Mouse (Mus musculus): ENCODE measurements around the gene Adam33. TPM values are rescaled to one million over a fixed set of nuclear protein-coding genes. Genes with fewer than 3 reads are reported as not detected.
A peak's percentile ranks its signal among the peaks of the same experiment; 100 is the strongest.

The Adam33 gene
- polyA plus RNA-seq, 1 experiment, result 3.3 TPM

DNA sequence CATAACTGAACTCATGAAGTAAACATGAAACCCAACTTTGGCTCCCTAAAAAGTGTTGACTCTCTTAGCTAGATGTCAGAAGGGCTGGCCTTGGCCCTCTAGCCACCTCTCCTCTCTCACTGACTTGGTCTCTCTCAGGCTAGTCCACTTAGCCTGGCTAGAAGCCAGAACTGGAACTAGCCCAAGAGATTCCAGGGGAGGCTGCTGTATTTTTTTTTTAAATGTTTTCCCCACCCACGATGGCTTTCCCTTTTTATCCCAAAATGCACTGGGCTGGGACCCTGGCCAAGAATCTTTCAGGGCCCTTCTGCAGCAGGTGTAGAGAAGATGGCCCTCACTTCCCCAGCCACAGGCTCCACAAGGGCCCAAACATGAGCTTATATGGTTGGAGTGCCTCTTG, 4.2 kb downstream of the Adam33 start:
- H3K27ac ChIP-seq (ENCODE audit: insufficient read depth, low read depth, low read length), result no peak overlapping the region
- TF ChIP-seq CTCF (conservative IDR thresholded peaks at IDR 0.05; ENCODE audit: insufficient read depth, insufficient read length, low read depth, low read length), result no peak
- TF ChIP-seq POLR2A (IDR thresholded peaks at IDR 0.05; ENCODE audit: low read depth, low read length), result no peak
- H3K27me3 ChIP-seq (replicated peaks; ENCODE audit: control insufficient read depth, insufficient read depth, low read length), result no peaks in the 10 kb centered on the region
- peak; percentile 70 for DNase-seq
- no peak overlapping the region for H3K4me3 ChIP-seq (ENCODE audit: insufficient read depth, low read depth, low read length)
- no peaks in the 10 kb centered on the region for H3K4me1 ChIP-seq (ENCODE audit: control insufficient read depth, insufficient read depth, low read length)
- 0% methylated on average over 1 of the region's 1 CpGs for WGBS
- no peaks in the 10 kb centered on the region for H3K36me3 ChIP-seq (ENCODE audit: control insufficient read depth, insufficient read depth, low read length)

DNA sequence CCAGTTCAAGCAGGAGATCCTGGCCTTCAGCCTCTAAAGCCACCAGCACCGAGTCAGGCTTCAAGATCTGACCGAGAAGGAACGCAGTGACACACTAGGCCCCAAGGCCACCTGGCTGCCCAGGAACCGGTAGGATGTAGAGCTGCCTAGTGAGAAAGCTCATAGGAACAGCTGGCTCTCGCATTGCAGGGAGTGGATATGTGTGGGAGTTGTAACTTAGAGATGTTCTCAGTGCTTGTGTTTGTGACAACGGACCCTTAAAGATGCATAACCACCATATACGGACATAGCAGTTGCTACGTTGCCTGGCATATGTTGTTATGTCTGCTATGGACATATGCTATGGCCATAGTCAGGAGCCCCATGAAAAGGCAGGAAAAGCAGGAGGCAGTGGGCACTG, 4.9 kb downstream of the Adam33 start:
- WGBS, result 93% methylated on average over 8 of the region's 8 CpGs
- Histone ChIP-seq H3K4me3 (ENCODE audit: insufficient read depth, low read depth, low read length) (no peak overlapping the region), H3K4me1 (ENCODE audit: control insufficient read depth, insufficient read depth, low read length) (no peaks in the 10 kb centered on the region), H3K27ac (ENCODE audit: insufficient read depth, low read depth, low read length) (no peak overlapping the region), H3K36me3 (ENCODE audit: control insufficient read depth, insufficient read depth, low read length) (no peaks in the 10 kb centered on the region), H3K27me3 (replicated peaks; ENCODE audit: control insufficient read depth, insufficient read depth, low read length) (no peaks in the 10 kb centered on the region)
- TF ChIP-seq POLR2A (IDR thresholded peaks at IDR 0.05; ENCODE audit: low read depth, low read length), result no peak
- no peak for TF ChIP-seq CTCF (conservative IDR thresholded peaks at IDR 0.05; ENCODE audit: insufficient read depth, insufficient read length, low read depth, low read length)
- no peak for DNase-seq

DNA sequence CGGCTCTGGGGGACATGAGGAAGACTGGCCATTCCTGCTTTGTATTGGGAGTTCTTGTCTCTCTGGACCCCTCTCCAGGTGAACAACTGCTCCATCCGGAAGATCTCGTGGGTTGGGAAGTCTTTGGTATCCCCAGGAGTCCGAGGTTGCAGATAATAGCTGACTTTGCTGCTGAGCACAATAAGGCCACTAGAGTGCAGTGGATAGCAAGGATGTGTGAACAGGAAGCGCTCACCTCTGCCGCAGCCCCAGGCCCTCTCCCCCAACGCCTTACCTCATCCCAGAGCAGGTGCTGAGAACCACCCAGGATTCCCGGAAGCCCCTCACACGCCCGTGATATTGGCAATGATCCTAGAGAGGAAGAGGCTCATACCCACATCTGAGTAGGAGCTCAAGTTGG, 7.4 kb downstream of the Adam33 start:
- DNase-seq, result peak; percentile 13
- Histone ChIP-seq H3K36me3 (ENCODE audit: control insufficient read depth, insufficient read depth, low read length) (no peaks in the 10 kb centered on the region), H3K27me3 (replicated peaks; ENCODE audit: control insufficient read depth, insufficient read depth, low read length) (no peaks in the 10 kb centered on the region), H3K4me1 (ENCODE audit: control insufficient read depth, insufficient read depth, low read length) (no peaks in the 10 kb centered on the region), H3K27ac (ENCODE audit: insufficient read depth, low read depth, low read length) (no peak overlapping the region), H3K4me3 (ENCODE audit: insufficient read depth, low read depth, low read length) (no peak overlapping the region)
- TF ChIP-seq CTCF (conservative IDR thresholded peaks at IDR 0.05; ENCODE audit: insufficient read depth, insufficient read length, low read depth, low read length), result peak; percentile 63
- TF ChIP-seq POLR2A (IDR thresholded peaks at IDR 0.05; ENCODE audit: low read depth, low read length), result no peak
- WGBS, result 5% methylated on average over 10 of the region's 10 CpGs

DNA sequence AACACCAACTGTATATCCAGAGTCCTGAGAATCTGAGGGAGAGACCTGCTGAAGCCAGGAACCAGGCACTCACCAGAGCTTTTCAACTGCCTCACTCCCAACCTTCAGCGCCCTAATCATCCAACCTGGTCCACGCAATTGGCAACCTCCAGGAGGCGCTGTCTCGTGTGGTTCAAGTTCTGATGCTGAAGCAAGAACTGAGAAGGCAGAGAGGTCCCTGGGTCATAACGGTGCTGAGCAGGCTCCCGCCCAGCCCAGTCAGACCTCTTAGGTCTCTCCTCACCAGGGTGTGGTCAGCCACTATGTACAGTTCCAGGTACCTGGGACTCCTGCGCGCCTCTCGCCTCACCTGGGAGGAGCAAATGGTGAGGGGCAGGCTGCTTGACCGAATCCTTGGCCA, 8.0 kb downstream of the Adam33 start:
- Histone ChIP-seq H3K36me3 (ENCODE audit: control insufficient read depth, insufficient read depth, low read length) (no peaks in the 10 kb centered on the region), H3K27ac (ENCODE audit: insufficient read depth, low read depth, low read length) (no peak overlapping the region), H3K4me1 (ENCODE audit: control insufficient read depth, insufficient read depth, low read length) (no peaks in the 10 kb centered on the region), H3K27me3 (replicated peaks; ENCODE audit: control insufficient read depth, insufficient read depth, low read length) (no peaks in the 10 kb centered on the region), H3K4me3 (ENCODE audit: insufficient read depth, low read depth, low read length) (no peak overlapping the region)
- no peak for TF ChIP-seq POLR2A (IDR thresholded peaks at IDR 0.05; ENCODE audit: low read depth, low read length)
- TF ChIP-seq CTCF (conservative IDR thresholded peaks at IDR 0.05; ENCODE audit: insufficient read depth, insufficient read length, low read depth, low read length), result peak; percentile 72
- peak; percentile 47 for DNase-seq
- WGBS, result 5% methylated on average over 10 of the region's 10 CpGs

DNA sequence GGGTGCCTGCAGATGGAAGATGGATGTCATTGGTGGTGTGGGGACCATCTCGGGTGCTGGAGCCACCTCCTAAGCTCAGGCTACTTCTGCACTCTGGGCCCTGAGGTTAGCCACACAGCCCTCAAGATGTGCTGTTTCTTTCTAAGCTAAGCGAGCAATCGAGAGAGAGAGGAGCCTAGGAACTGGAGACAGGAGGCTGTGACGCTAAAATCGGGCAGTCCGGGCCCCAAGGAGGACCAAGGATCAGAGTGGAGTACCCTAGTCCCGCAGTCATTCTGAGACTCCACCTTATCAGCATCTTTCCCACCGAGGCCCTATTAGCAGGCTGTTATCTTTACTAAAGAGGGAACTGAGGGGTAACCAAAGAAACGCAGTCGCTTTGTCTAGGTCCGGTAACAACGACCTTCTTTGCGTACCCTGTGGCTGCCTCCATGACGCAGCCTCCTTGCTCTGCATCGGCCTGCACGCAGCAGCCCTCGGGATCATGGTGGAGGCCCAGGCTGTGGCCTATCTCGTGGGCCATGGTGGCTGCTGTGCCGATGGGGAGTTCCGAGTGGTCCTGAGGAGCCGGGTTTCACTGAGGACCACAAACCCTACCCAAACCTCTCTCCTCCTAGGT, 8.9 kb downstream of the Adam33 start:
- no peaks in the 10 kb centered on the region for H3K36me3 ChIP-seq (ENCODE audit: control insufficient read depth, insufficient read depth, low read length)
- H3K4me1 ChIP-seq (ENCODE audit: control insufficient read depth, insufficient read depth, low read length), result no peaks in the 10 kb centered on the region
- no peak overlapping the region for H3K4me3 ChIP-seq (ENCODE audit: insufficient read depth, low read depth, low read length)
- H3K27ac ChIP-seq (ENCODE audit: insufficient read depth, low read depth, low read length), result no peak overlapping the region
- TF ChIP-seq CTCF (conservative IDR thresholded peaks at IDR 0.05; ENCODE audit: insufficient read depth, insufficient read length, low read depth, low read length) (no peak), POLR2A (IDR thresholded peaks at IDR 0.05; ENCODE audit: low read depth, low read length) (no peak)
- DNase-seq, result no peak
- no peaks in the 10 kb centered on the region for H3K27me3 ChIP-seq (replicated peaks; ENCODE audit: control insufficient read depth, insufficient read depth, low read length)
- 12% methylated on average over 21 of the region's 21 CpGs for WGBS

DNA sequence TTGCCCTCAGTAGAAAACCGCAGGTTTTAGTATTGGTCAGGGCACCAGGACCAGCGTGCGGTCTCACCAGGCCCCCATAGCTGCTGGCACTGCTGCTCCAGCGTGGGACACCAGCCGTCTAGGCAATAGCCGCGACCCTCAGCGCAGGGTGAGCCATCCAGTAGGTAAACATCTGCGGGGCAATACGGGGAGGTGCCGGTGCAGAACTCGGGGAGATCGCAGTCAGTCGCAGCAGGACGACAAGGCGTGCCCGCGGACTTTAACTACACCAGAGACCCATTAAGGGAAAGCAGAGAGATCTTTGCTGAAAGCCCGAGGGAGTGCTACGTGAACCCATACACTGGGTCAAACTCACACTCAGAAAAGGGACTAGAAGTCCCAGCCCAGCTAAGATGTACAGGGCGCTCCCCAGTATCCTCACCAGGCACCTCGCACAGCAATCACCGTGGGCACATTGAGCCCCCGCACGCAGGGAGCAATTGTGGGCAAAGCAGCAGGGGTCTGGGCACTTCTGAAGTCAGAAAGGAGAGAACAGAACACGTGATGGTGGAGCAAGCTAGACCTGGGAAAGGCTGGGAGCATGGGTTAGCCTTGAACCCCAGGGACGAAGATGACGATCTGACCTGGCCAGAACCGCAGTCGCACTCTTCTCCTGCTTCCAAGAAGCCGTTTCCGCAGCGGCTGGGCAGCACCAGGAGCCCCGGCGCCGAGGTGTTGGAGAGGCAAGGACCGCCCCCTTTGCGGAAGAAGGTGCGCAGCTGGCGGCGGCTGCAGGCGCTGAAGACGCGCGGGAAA, 9.6 kb downstream of the Adam33 start:
- TF ChIP-seq CTCF (conservative IDR thresholded peaks at IDR 0.05; ENCODE audit: insufficient read depth, insufficient read length, low read depth, low read length) (no peak), POLR2A (IDR thresholded peaks at IDR 0.05; ENCODE audit: low read depth, low read length) (no peak)
- no peaks in the 10 kb centered on the region for H3K27me3 ChIP-seq (replicated peaks; ENCODE audit: control insufficient read depth, insufficient read depth, low read length)
- 6% methylated on average over 45 of the region's 45 CpGs for WGBS
- no peaks in the 10 kb centered on the region for H3K36me3 ChIP-seq (ENCODE audit: control insufficient read depth, insufficient read depth, low read length)
- no peak overlapping the region for H3K4me3 ChIP-seq (ENCODE audit: insufficient read depth, low read depth, low read length)
- H3K4me1 ChIP-seq (ENCODE audit: control insufficient read depth, insufficient read depth, low read length), result no peaks in the 10 kb centered on the region
- DNase-seq, result no peak
- H3K27ac ChIP-seq (ENCODE audit: insufficient read depth, low read depth, low read length), result no peak overlapping the region

DNA sequence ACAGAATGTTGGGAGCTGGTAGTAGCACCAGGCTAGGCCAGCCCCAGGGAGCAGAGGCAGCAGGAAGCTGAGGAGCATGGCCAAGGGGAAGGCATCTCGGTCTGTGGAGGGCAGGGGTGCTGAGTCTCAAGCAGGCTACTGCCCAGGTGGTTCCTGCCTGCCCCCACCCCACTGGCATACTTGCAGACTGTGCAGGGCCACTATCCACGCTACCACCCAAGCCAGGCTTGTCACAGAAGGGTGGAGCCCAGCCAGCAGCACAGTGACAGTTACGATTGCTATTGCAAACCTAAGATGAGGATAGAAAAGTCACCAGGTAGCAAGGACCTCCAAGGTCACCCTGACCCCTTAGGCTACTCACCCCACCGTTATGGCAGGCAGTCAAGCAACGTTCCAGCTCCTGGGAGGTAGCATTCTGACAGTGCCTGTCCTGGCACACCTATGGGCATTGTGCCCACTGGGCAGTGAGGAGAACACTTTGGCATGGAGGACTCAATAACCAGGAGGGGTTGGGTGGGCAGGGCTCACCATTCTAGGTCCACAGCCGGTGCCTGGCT, 10.7 kb downstream of the Adam33 start:
- 67% methylated on average over 6 of the region's 6 CpGs for WGBS
- Histone ChIP-seq H3K36me3 (ENCODE audit: control insufficient read depth, insufficient read depth, low read length) (no peaks in the 10 kb centered on the region), H3K4me1 (ENCODE audit: control insufficient read depth, insufficient read depth, low read length) (no peaks in the 10 kb centered on the region), H3K4me3 (ENCODE audit: insufficient read depth, low read depth, low read length) (no peak overlapping the region), H3K27ac (ENCODE audit: insufficient read depth, low read depth, low read length) (no peak overlapping the region), H3K27me3 (replicated peaks; ENCODE audit: control insufficient read depth, insufficient read depth, low read length) (no peaks in the 10 kb centered on the region)
- TF ChIP-seq POLR2A (IDR thresholded peaks at IDR 0.05; ENCODE audit: low read depth, low read length) (no peak), CTCF (conservative IDR thresholded peaks at IDR 0.05; ENCODE audit: insufficient read depth, insufficient read length, low read depth, low read length) (no peak)
- no peak for DNase-seq

Measured in kidney, adult 2 months (tissue).